Mouse (Mus musculus): ENCODE results near the gene Sorcs1. TPM values are rescaled to one million over a fixed set of nuclear protein-coding genes. Genes with fewer than 3 reads are reported as not detected.

Gene Sorcs1
- polyA plus RNA-seq (2012): not detected in 2 replicates

GRCm38 (mm10) chr19:50677903-50678896 is at the start of gene Sorcs1:
Gene Sorcs1, minus strand, starts transcription at chr19:50678646.
- no peaks in the 10 kb centered on the region for H3K4me1 ChIP-seq (ENCODE audit: control insufficient read depth)
- no peak within 1 kb of the TSS for H3K4me3 ChIP-seq (replicated peaks)
- H3K27me3 ChIP-seq (ENCODE audit: control insufficient read depth): peaks cover 20% of the 10 kb centered on the region
- TF ChIP-seq TAL1 (IDR thresholded peaks at IDR 0.05; ENCODE audit: low read length): no peak
- H3K9me3 ChIP-seq (ENCODE audit: control insufficient read depth, low read length): no peaks in the 10 kb centered on the region
- H3K36me3 ChIP-seq (ENCODE audit: control insufficient read depth): no peaks in the 10 kb centered on the region

- Histone ChIP-seq H3K4me3 (replicated peaks) (no peak overlapping the region), H3K4me1 (ENCODE audit: control insufficient read depth) (no peaks in the 10 kb centered on the region), H3K9me3 (ENCODE audit: control insufficient read depth, low read length) (no peaks in the 10 kb centered on the region), H3K27me3 (ENCODE audit: control insufficient read depth) (peaks cover 7% of the 10 kb centered on the region), H3K36me3 (ENCODE audit: control insufficient read depth) (no peaks in the 10 kb centered on the region)
- no peak for TF ChIP-seq TAL1 (IDR thresholded peaks at IDR 0.05; ENCODE audit: low read length)
- no peak for TF ChIP-seq GATA1 (IDR thresholded peaks at IDR 0.05; ENCODE audit: low read length)
These were observed 4.8 kb upstream of the Sorcs1 start for GRCm38 (mm10) chr19:50683277-50683676.

- Histone ChIP-seq H3K4me3 (replicated peaks) (no peak overlapping the region), H3K4me1 (ENCODE audit: control insufficient read depth) (no peaks in the 10 kb centered on the region), H3K36me3 (ENCODE audit: control insufficient read depth) (no peaks in the 10 kb centered on the region), H3K9me3 (ENCODE audit: control insufficient read depth, low read length) (no peaks in the 10 kb centered on the region), H3K27me3 (ENCODE audit: control insufficient read depth) (peaks cover 20% of the 10 kb centered on the region)
- TF ChIP-seq TAL1 (IDR thresholded peaks at IDR 0.05; ENCODE audit: low read length): no peak
- no peak for TF ChIP-seq GATA1 (IDR thresholded peaks at IDR 0.05; ENCODE audit: low read length)
These were observed 500 bp upstream of the Sorcs1 start for GRCm38 (mm10) chr19:50678946-50679345.

DNA sequence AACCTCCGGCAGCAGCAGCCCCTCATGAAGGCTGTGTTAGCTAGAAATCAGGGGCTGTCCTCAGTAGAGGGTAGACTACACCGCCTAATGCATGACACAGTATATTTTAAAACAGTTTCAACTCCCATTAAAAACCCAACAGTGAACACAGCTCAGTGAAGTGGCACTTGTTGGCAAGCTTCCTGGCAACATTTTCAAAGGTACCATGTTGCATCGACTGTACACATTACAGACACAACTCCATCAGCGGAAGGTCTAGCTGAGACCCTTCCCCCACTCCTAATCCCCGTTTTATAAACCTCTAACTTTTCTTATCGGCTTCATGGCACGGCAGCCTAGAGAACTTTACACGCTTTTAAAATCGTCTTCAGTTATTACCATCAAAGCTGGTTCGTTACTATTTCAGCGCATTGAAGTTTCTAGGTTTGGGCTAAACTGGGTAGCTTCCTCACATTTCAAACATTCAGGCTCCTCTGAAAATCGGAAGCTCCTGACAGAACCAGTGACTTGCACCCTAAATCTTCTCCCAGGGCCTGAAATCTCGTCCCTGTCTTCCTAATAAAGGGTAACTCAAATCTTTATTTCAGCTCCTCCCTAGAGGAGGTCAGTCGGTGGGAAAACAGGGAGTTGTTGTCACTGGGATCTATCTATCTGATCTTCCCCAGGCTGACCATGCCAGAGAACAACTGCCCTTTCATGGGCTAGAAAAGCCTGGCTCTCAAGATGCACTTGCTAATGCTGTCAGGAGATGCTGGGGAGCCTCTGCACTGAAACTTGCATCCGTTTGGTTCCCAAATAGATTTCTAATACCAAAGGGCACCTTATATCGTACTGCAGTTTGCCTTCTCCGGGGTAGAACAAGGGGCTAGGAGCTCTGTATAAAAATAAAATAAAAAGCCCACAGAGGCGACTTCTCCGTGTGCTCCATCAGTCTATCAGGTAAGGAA is 1.6 kb downstream of the Sorcs1 start:
- H3K36me3 ChIP-seq (ENCODE audit: control insufficient read depth): no peaks in the 10 kb centered on the region
- H3K4me1 ChIP-seq (ENCODE audit: control insufficient read depth): no peaks in the 10 kb centered on the region

GRCm38 (mm10) chr19:50674921-50675320 is 3.5 kb downstream of the Sorcs1 start:
- no peaks in the 10 kb centered on the region for H3K36me3 ChIP-seq (ENCODE audit: control insufficient read depth)
- H3K27me3 ChIP-seq (ENCODE audit: control insufficient read depth): peaks cover 20% of the 10 kb centered on the region
- H3K4me1 ChIP-seq (ENCODE audit: control insufficient read depth): no peaks in the 10 kb centered on the region
- H3K9me3 ChIP-seq (ENCODE audit: control insufficient read depth, low read length): no peaks in the 10 kb centered on the region
- no peak overlapping the region for H3K4me3 ChIP-seq (replicated peaks)
- no peak for TF ChIP-seq TAL1 (IDR thresholded peaks at IDR 0.05; ENCODE audit: low read length)
- TF ChIP-seq GATA1 (IDR thresholded peaks at IDR 0.05; ENCODE audit: low read length): no peak

More for the DNA sequence above, 1.6 kb downstream of the Sorcs1 start:
- Histone ChIP-seq H3K4me3 (replicated peaks) (no peak overlapping the region), H3K27me3 (ENCODE audit: control insufficient read depth) (peaks cover 20% of the 10 kb centered on the region), H3K9me3 (ENCODE audit: control insufficient read depth, low read length) (no peaks in the 10 kb centered on the region)
- no peak for TF ChIP-seq TAL1 (IDR thresholded peaks at IDR 0.05; ENCODE audit: low read length)
- no peak for TF ChIP-seq GATA1 (IDR thresholded peaks at IDR 0.05; ENCODE audit: low read length)

DNA sequence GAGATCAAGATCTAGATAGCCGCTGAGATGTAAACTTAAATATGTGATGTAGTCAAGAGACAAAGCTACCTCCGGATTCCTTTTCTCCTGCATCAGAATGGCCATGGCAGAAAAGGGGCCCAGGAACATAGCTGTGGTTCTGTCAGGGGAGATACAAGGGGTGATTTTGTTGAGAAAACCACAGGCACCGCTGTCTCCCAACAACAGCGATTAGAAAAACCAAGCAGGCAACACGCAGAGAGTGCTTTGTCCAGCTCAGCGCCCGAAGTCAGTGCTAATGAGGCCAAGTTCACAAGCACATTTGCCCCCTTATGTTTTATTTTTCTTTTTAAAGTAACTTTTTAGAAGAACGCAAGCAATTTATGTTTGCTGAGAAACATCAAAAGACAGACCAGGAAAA is 10.9 kb downstream of the Sorcs1 start:
- Histone ChIP-seq H3K36me3 (ENCODE audit: control insufficient read depth) (no peaks in the 10 kb centered on the region), H3K9me3 (ENCODE audit: control insufficient read depth, low read length) (no peaks in the 10 kb centered on the region), H3K27me3 (ENCODE audit: control insufficient read depth) (no peaks in the 10 kb centered on the region), H3K4me1 (ENCODE audit: control insufficient read depth) (no peaks in the 10 kb centered on the region), H3K4me3 (replicated peaks) (no peak overlapping the region)
- no peak for TF ChIP-seq GATA1 (IDR thresholded peaks at IDR 0.05; ENCODE audit: low read length)
- no peak for TF ChIP-seq TAL1 (IDR thresholded peaks at IDR 0.05; ENCODE audit: low read length)

DNA sequence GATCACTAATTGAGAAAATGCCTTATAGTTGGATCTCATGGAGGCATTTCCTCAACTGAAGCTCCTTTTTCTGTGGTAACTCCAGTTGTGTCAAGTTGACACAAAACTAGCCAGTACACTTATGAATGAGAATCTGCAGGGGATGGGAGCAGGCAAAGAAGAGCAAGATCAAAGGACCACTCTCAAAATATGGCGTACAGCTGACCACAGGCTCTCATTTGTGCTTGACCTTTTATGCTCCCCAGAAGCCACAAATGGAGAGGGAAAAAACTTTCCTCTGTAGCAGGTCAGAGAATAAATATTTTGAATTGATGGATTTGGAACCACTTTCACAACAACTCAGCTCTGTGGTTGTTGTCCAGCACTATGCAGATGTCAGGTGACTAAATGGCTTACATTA is 14.1 kb downstream of the Sorcs1 start:
- TF ChIP-seq GATA1 (IDR thresholded peaks at IDR 0.05; ENCODE audit: low read length) (no peak), TAL1 (IDR thresholded peaks at IDR 0.05; ENCODE audit: low read length) (no peak)
- Histone ChIP-seq H3K36me3 (ENCODE audit: control insufficient read depth) (no peaks in the 10 kb centered on the region), H3K4me3 (replicated peaks) (no peak overlapping the region), H3K27me3 (ENCODE audit: control insufficient read depth) (no peaks in the 10 kb centered on the region), H3K4me1 (ENCODE audit: control insufficient read depth) (no peaks in the 10 kb centered on the region), H3K9me3 (ENCODE audit: control insufficient read depth, low read length) (no peaks in the 10 kb centered on the region)

GRCm38 (mm10) chr19:50659144-50659543 is 19.3 kb downstream of the Sorcs1 start:
- H3K4me1 ChIP-seq (ENCODE audit: control insufficient read depth): no peaks in the 10 kb centered on the region
- no peaks in the 10 kb centered on the region for H3K9me3 ChIP-seq (ENCODE audit: control insufficient read depth, low read length)
- TF ChIP-seq TAL1 (IDR thresholded peaks at IDR 0.05; ENCODE audit: low read length): no peak; the same call in 2 of the 3 replicates
- no peak for TF ChIP-seq GATA1 (IDR thresholded peaks at IDR 0.05; ENCODE audit: low read length)
- H3K36me3 ChIP-seq (ENCODE audit: control insufficient read depth): no peaks in the 10 kb centered on the region
- H3K4me3 ChIP-seq (replicated peaks): no peak overlapping the region
- no peaks in the 10 kb centered on the region for H3K27me3 ChIP-seq (ENCODE audit: control insufficient read depth)

GRCm38 (mm10) chr19:50652750-50653149 is 25.7 kb downstream of the Sorcs1 start:
- Histone ChIP-seq H3K4me1 (ENCODE audit: control insufficient read depth) (no peaks in the 10 kb centered on the region), H3K27me3 (ENCODE audit: control insufficient read depth) (no peaks in the 10 kb centered on the region)

More at GRCm38 (mm10) chr19:50652750-50653149, 25.7 kb downstream of the Sorcs1 start:
- Histone ChIP-seq H3K4me3 (replicated peaks) (no peak overlapping the region), H3K36me3 (ENCODE audit: control insufficient read depth) (no peaks in the 10 kb centered on the region), H3K9me3 (ENCODE audit: control insufficient read depth, low read length) (0 out of 2 replicates have a peak, but pooled peaks cover 2% of the 10 kb centered on the region)
- TF ChIP-seq TAL1 (IDR thresholded peaks at IDR 0.05; ENCODE audit: low read length) (no peak), GATA1 (IDR thresholded peaks at IDR 0.05; ENCODE audit: low read length) (no peak)

Measured in erythroblast, embryonic 14.5 days (primary cell).